Mouse (Mus musculus): ENCODE data around the gene Meox1. TPM values are rescaled to one million over a fixed set of nuclear protein-coding genes. Genes with fewer than 3 reads are reported as not detected.

The Meox1 gene
- total and polyA plus RNA-seq, 3 experiments, result not detected

GRCm38 (mm10) chr11:101910230-101910946 lies 16.2 kb upstream of the Meox1 start:
- Histone ChIP-seq H3K4me1 (ENCODE audit: control insufficient read depth in 1 of 2, insufficient read depth in 2 of 2, low read length in 2 of 2) (no peaks in the 10 kb centered on the region), H3K9me3 (replicated peaks; ENCODE audit: insufficient read depth, low read length) (no peaks in the 10 kb centered on the region), H3K4me3 (ENCODE audit: control insufficient read depth in 1 of 2, insufficient read depth in 1 of 2, low read depth in 2 of 2, low read length in 2 of 2) (no peak overlapping the region), H3K27me3 (ENCODE audit: control insufficient read depth in 1 of 2, insufficient read depth in 2 of 2, low read length in 2 of 2) (peaks cover 2% of the 10 kb centered on the region in 2 experiments; a peak in 3 of 4 replicates), H3K36me3 (ENCODE audit: control insufficient read depth in 1 of 2, insufficient read depth in 2 of 2, low read length in 2 of 2) (no peaks in the 10 kb centered on the region), H3K27ac (ENCODE audit: control insufficient read depth, low read depth, low read length) (no peak overlapping the region), H3K79me2 (ENCODE audit: control insufficient read depth, insufficient read depth, low read length, poor library complexity) (no peaks in the 10 kb centered on the region), H3K9ac (ENCODE audit: control insufficient read depth, low read depth, low read length, poor library complexity, severe bottlenecking) (no peak overlapping the region)
- no peak for TF ChIP-seq E2F4 (IDR thresholded peaks at IDR 0.05; ENCODE audit: borderline replicate concordance, low read depth, low read length)
- no peak for TF ChIP-seq POLR2AphosphoS5 (IDR thresholded peaks at IDR 0.05; ENCODE audit: borderline replicate concordance, low read depth, low read length)
- no peak for TF ChIP-seq TBP (IDR thresholded peaks at IDR 0.05; ENCODE audit: low read depth, low read length)
- TF ChIP-seq MYC (IDR thresholded peaks at IDR 0.05; ENCODE audit: low read depth, low read length), result no peak
- TF ChIP-seq KAT2A (conservative IDR thresholded peaks at IDR 0.05; ENCODE audit: low read depth, low read length), result no peak
- TF ChIP-seq MAFK (IDR thresholded peaks at IDR 0.05; ENCODE audit: borderline replicate concordance, low read depth, low read length), result no peak
- TF ChIP-seq POLR2AphosphoS2 (IDR thresholded peaks at IDR 0.05; ENCODE audit: low read length), result no peak
- no peak for TF ChIP-seq USF2 (IDR thresholded peaks at IDR 0.05; ENCODE audit: borderline replicate concordance in 1 of 2, insufficient read depth in 1 of 2, low read depth in 1 of 2, low read length in 2 of 2)
- peak; percentile 22; the same call in 1 of the 2 replicates for TF ChIP-seq ZC3H11A (IDR thresholded peaks at IDR 0.05; ENCODE audit: low read depth, low read length)
- peak; percentile 76 for TF ChIP-seq RAD21 (IDR thresholded peaks at IDR 0.05; ENCODE audit: low read depth, low read length)
- TF ChIP-seq SMC3 (IDR thresholded peaks at IDR 0.05; ENCODE audit: low read depth, low read length), result peak; percentile 73
- peak; percentile 84 to 94 (median 89) for TF ChIP-seq CTCF (IDR thresholded peaks at IDR 0.05 in 2 of 3, conservative IDR thresholded peaks at IDR 0.05 in 1 of 3; ENCODE audit: control insufficient read depth in 1 of 3, insufficient read depth in 1 of 3, low read depth in 2 of 3, low read length in 3 of 3, poor library complexity in 1 of 3, severe bottlenecking in 1 of 3)
- peak; percentile 83 for DNase-seq (ENCODE audit: low read depth, low spot score)

DNA sequence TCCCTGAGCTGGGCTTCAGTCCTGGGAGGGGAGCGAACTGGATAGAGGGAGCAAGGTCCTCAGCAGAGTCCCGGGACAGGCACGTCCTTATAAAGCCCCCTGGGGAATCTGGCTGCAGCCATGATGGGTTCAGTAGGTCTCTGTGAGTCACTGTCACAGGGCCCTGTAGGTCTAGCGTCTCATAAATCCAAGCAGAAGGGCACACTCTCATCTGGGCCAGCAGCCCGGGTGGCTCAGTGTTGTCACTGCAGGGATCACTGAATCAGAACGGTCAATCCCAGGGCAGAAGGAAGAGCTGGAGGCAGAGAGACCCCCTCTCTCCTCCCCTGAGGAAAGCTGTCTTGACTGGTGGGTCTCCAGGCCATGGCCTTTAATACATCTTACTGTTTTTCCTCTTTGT lies 14.6 kb upstream of the Meox1 start:
- Histone ChIP-seq H3K27me3 (ENCODE audit: control insufficient read depth in 1 of 2, insufficient read depth in 2 of 2, low read length in 2 of 2) (peaks cover 0 to 6% of the 10 kb centered on the region in 2 experiments; a peak in 2 of 4 replicates), H3K9ac (ENCODE audit: control insufficient read depth, low read depth, low read length, poor library complexity, severe bottlenecking) (no peak overlapping the region), H3K79me2 (ENCODE audit: control insufficient read depth, insufficient read depth, low read length, poor library complexity) (no peaks in the 10 kb centered on the region), H3K4me3 (ENCODE audit: control insufficient read depth in 1 of 2, insufficient read depth in 1 of 2, low read depth in 2 of 2, low read length in 2 of 2) (no peak overlapping the region), H3K4me1 (ENCODE audit: control insufficient read depth in 1 of 2, insufficient read depth in 2 of 2, low read length in 2 of 2) (no peaks in the 10 kb centered on the region), H3K27ac (ENCODE audit: control insufficient read depth, low read depth, low read length) (no peak overlapping the region), H3K36me3 (ENCODE audit: control insufficient read depth in 1 of 2, insufficient read depth in 2 of 2, low read length in 2 of 2) (no peaks in the 10 kb centered on the region), H3K9me3 (replicated peaks; ENCODE audit: insufficient read depth, low read length) (no peaks in the 10 kb centered on the region)
- no peak for DNase-seq (ENCODE audit: low read depth, low spot score)
- no peak for TF ChIP-seq USF1 (IDR thresholded peaks at IDR 0.05; ENCODE audit: low read depth, low read length)
- no peak for TF ChIP-seq ETS1 (IDR thresholded peaks at IDR 0.05; ENCODE audit: low read depth, low read length)
- TF ChIP-seq NELFE (IDR thresholded peaks at IDR 0.05; ENCODE audit: low read depth, low read length), result no peak
